ENCODE assay signal across 10 mouse cellular contexts in genomic region chr5:129002571-129003011, GRCm38 (mm10). TPM values are rescaled to one million over a fixed set of nuclear protein-coding genes. Genes with fewer than 3 reads are reported as not detected.
DNase-seq lines count a peak whose midpoint lies in the region; ATAC-seq and TF ChIP-seq lines count a peak whose summit lies in the region.
"Had no signal": no experiment of that assay in that cellular context is flagged by ENCODE, and none has a peak within 500 bp of the region (broad histone marks: within the 10 kb centered on the region; RNA-seq: fewer than 3 reads in every experiment).

No protein-coding gene starts in this region.

- peaks cover 14% of the 10 kb centered on the region; the same call in 1 of the 2 replicates for H3K36me3 ChIP-seq in liver, embryonic 11.5 days (ENCODE audit: control insufficient read depth, insufficient read depth, low read length)
- H3K36me3 ChIP-seq in midbrain, postnatal 0 days (ENCODE audit: insufficient read depth, low read length) = peaks cover 8% of the 10 kb centered on the region; the same call in 1 of the 2 replicates

- H3K9ac ChIP-seq in liver, embryonic 11.5 days (ENCODE audit: low read depth, low read length) = peak overlapping the region; percentile 44
- no peak overlapping the region for H3K9ac ChIP-seq in midbrain, postnatal 0 days (replicated peaks; ENCODE audit: low read length, poor library complexity, severe bottlenecking)
- H3K9ac ChIP-seq: hindbrain, embryonic 14.5 days had no signal

- DNase-seq in thymus, postnatal 4 days = peak; percentile 21
- DNase-seq in thymus, postnatal 25 days = no peak
- peak; percentile 58 to 59 for DNase-seq in heart, postnatal 10 days
- no peak for DNase-seq in liver, embryonic 11.5 days (ENCODE audit: low spot score)
- no peak for DNase-seq in adipocyte (ENCODE audit: low spot score)
- DNase-seq in left cerebral cortex, adult 2 months (ENCODE audit: extremely low spot score in 1 of 2, low spot score in 2 of 2) = no peak
- no peak for DNase-seq in midbrain, postnatal 0 days (ENCODE audit: low spot score)
- DNase-seq in gastrocnemius, postnatal 25 days = no peak

- H3K4me1 ChIP-seq in liver, embryonic 11.5 days (replicated peaks; ENCODE audit: control insufficient read depth, insufficient read depth, low read length) = peaks cover 62% of the 10 kb centered on the region
- peaks cover 3% of the 10 kb centered on the region; the same call in 1 of the 2 replicates for H3K4me1 ChIP-seq in midbrain, postnatal 0 days (ENCODE audit: insufficient read depth, low read length)

- intact Hi-C loops in heart, postnatal 10 days (cut with DNase I) = no loop called here
- intact Hi-C loops in left cerebral cortex, adult 2 months (cut with DNase I) = no loop called here

- no peaks in the 10 kb centered on the region for H3K27me3 ChIP-seq in liver, embryonic 11.5 days (replicated peaks; ENCODE audit: control insufficient read depth, insufficient read depth, low read length)
- H3K27me3 ChIP-seq in midbrain, postnatal 0 days (ENCODE audit: insufficient read depth, low read length) = no peaks in the 10 kb centered on the region

- ATAC-seq in liver, embryonic 11.5 days (replicated peaks; ENCODE audit: low FRiP score) = 0 out of 2 replicates have a peak, but pooled peaks have one; percentile 3
- no peak for ATAC-seq in midbrain, postnatal 0 days (ENCODE audit: low FRiP score)

- no peak overlapping the region for H3K4me3 ChIP-seq in liver, embryonic 11.5 days (ENCODE audit: low read depth, low read length)
- H3K4me3 ChIP-seq in left cerebral cortex, adult 2 months = no peak overlapping the region
- no peak overlapping the region for H3K4me3 ChIP-seq in midbrain, postnatal 0 days (ENCODE audit: low read depth, low read length)

- TF ChIP-seq CTCF in left cerebral cortex, adult 2 months (IDR thresholded peaks at IDR 0.05) = no peak
- TF ChIP-seq CTCF in midbrain, postnatal 0 days (IDR thresholded peaks at IDR 0.05) = no peak

- H3K4me2 ChIP-seq in liver, embryonic 11.5 days = peak overlapping the region; percentile 54
- no peak overlapping the region for H3K4me2 ChIP-seq in midbrain, postnatal 0 days (ENCODE audit: low read depth, low read length, poor library complexity, severe bottlenecking)
- H3K4me2 ChIP-seq: hindbrain, embryonic 14.5 days had no signal

- no peaks in the 10 kb centered on the region for H3K9me3 ChIP-seq in liver, embryonic 11.5 days (ENCODE audit: control insufficient read depth, low read length)
- H3K9me3 ChIP-seq in midbrain, postnatal 0 days (ENCODE audit: low read length) = no peaks in the 10 kb centered on the region

- 13% methylated on average over 14 of the region's 14 CpGs for WGBS in liver, embryonic 11.5 days
- WGBS in midbrain, postnatal 0 days = 53% methylated on average over 14 of the region's 14 CpGs

- peak overlapping the region; percentile 60 for H3K27ac ChIP-seq in liver, embryonic 11.5 days (ENCODE audit: low read depth, low read length)
- no peak overlapping the region for H3K27ac ChIP-seq in left cerebral cortex, adult 2 months
- no peak overlapping the region for H3K27ac ChIP-seq in midbrain, postnatal 0 days (ENCODE audit: low read depth, low read length)
- H3K27ac ChIP-seq: hindbrain, embryonic 14.5 days had no signal

RNA-seq across cellular contexts. Expression of gene Stx2, which starts 5.8 kb away (rescaled TPM):
- total RNA-seq in heart, postnatal 10 days (2021) = 10 to 100 TPM; 20.0 to 23.2 TPM
- 87.3 and 98.4 TPM in 2 replicates for polyA plus RNA-seq in liver, embryonic 11.5 days (2014; fragmentation: Nextera tagmentation; extraction: Ambion mirVana)
- total RNA-seq in left cerebral cortex, adult 2 months (2021) = 10 to 100 TPM; 17.8 to 21.8 TPM
- 15.5 and 15.9 TPM in 2 replicates for total RNA-seq in midbrain, postnatal 0 days (2014; rRNA removed)
- polyA plus RNA-seq in midbrain, postnatal 0 days (2015; fragmentation: Nextera tagmentation; extraction: Ambion mirVana) = 11.9 and 12.0 TPM in 2 replicates
- 1 to 10 TPM; 7.8 to 8.8 TPM for total RNA-seq in gastrocnemius, postnatal 25 days (2021)

RNA-seq across cellular contexts. Expression of gene Ran, which starts 17.3 kb away (rescaled TPM):
- total RNA-seq in heart, postnatal 10 days (2021) = 100 to 1,000 TPM; 121 TPM
- polyA plus RNA-seq in liver, embryonic 11.5 days (2014; fragmentation: Nextera tagmentation; extraction: Ambion mirVana) = 878 and 928 TPM in 2 replicates
- 100 to 1,000 TPM; 152 to 166 TPM for total RNA-seq in left cerebral cortex, adult 2 months (2021)
- 183 and 191 TPM in 2 replicates for total RNA-seq in midbrain, postnatal 0 days (2014; rRNA removed)
- polyA plus RNA-seq in midbrain, postnatal 0 days (2015; fragmentation: Nextera tagmentation; extraction: Ambion mirVana) = 287 and 295 TPM in 2 replicates
- total RNA-seq in gastrocnemius, postnatal 25 days (2021) = 10 to 100 TPM; 64.7 to 81.1 TPM

RNA-seq across cellular contexts. Expression of gene Rimbp2, which starts 49.3 kb away (rescaled TPM):
- under 1 TPM in 1 of 2 experiments, not detected in 1; 0.07 TPM for total RNA-seq in heart, postnatal 10 days (2021)
- 0.12 and 0.37 TPM in 2 replicates for polyA plus RNA-seq in liver, embryonic 11.5 days (2014; fragmentation: Nextera tagmentation; extraction: Ambion mirVana)
- 100 to 1,000 TPM; 142 to 147 TPM for total RNA-seq in left cerebral cortex, adult 2 months (2021)
- total RNA-seq in midbrain, postnatal 0 days (2014; rRNA removed) = 22.7 and 29.1 TPM in 2 replicates
- 5.2 and 6.1 TPM in 2 replicates for polyA plus RNA-seq in midbrain, postnatal 0 days (2015; fragmentation: Nextera tagmentation; extraction: Ambion mirVana)
- not detected for total RNA-seq in gastrocnemius, postnatal 25 days (2021)
- total RNA-seq: neutrophil, adult 5-6 weeks had no signal

Comparison
In these comparisons a context has a peak if more than half of its experiments do, and no peak if none do; other contexts are left out.
1. DNase-seq: peak in thymus, postnatal 4 days (single experiment) and heart, postnatal 10 days (2 of 2); none in thymus, postnatal 25 days (single experiment), liver, embryonic 11.5 days (single experiment), adipocyte (single experiment), left cerebral cortex, adult 2 months (0 of 2), midbrain, postnatal 0 days (single experiment) and gastrocnemius, postnatal 25 days (single experiment).
2. RNA of gene Rimbp2, which starts 49.3 kb away (total RNA-seq): 142 to 147 TPM in left cerebral cortex, adult 2 months and 22.7 to 29.1 TPM in midbrain, postnatal 0 days; 0.07 TPM in heart, postnatal 10 days and not detected in gastrocnemius, postnatal 25 days; every median in the first group is over 10 times any median in the second.